Mouse (Mus musculus): ENCODE data around the gene Cdc42ep3. TPM values are rescaled to one million over a fixed set of nuclear protein-coding genes. Genes with fewer than 3 reads are reported as not detected.

Gene Cdc42ep3
- polyA plus RNA-seq, 2 experiments from 2014 or later: 32.2 to 35.2 TPM

- no peak for ATAC-seq
Measured at GRCm38 (mm10) chr17:79343334-79343946, 11.5 kb downstream of the Cdc42ep3 start.

GRCm38 (mm10) chr17:79342639-79343333, 12.1 kb downstream of the Cdc42ep3 start:
- ATAC-seq: no peak

GRCm38 (mm10) chr17:79341946-79342470, 12.9 kb downstream of the Cdc42ep3 start:
- no peak for ATAC-seq

DNA sequence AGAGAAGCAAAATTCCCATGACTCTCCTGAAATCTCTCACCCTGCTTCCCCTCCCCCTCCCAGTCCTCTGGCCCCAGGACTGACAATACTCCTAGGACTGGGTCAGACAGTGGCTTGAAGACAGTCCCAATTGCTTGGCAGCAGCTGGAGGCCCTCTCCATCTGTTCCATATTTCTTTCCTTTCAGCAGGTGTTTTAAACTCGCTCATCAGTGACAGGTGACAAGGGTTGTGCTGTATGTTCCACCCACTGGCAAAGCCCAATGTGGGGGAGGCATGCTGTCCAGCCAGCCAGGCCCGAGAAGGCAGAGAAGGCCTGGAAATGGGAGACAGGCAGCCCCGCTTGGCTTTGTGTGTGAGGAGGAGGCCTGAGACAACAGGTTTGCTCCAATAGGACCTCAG, 17.4 kb downstream of the Cdc42ep3 start:
- ATAC-seq: no peak

DNA sequence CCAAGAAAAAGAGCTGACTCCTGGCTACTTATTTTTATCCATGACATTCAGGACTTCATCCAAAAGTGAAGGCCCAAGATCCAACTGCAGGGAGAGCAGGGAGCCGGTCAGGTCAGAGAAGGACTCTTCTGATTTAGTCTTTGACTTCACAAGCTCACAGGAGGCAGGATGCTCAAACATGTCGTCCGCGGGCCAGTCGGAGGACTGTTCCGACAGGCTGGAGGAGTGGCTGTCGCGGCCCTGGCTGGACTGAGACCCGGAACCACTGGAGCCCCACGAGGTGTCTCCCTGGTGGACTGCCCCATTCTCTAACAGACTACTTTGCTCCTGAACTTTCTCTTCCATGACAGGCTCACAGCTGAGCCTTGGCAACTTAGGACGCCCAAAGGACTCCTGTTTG, 20.2 kb downstream of the Cdc42ep3 start:
- ATAC-seq: no peak

DNA sequence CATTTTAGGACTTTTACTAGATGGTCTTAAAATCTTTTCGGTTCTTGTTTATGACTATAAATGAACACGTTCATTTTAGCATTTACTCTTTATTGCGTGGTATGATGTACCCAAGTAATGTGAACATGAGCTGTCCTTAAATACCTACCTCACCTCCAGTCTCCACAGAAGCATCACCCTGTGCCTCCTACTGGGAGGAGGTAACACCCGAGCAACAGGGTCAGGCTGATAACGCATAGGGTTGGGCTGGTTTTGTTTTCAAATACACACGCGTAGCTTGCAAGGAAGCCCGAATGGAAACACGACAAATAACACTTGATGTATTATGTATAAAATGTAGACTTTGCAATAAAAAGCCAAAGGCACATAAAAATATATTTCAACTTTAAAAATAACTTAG, 21.2 kb downstream of the Cdc42ep3 start:
- no peak for ATAC-seq

DNA sequence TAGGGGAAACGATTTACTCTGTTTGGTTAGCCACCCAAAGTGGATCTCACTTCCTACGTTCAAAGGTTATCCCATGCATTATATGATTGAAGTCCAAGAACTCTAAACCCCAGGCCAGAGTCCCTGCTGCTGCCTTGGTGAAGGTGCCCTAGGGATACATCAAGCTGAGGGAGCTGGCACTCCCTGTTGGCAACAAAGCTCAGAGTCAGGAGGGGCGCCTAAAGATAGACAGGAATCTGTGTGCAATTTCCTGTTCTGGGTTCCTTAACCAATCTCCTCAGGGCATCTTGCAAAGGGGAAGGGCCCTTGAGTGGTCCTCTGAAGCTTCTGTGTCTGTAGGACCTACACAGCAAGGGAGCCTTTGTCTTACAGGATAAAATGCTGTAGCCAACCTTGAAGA, 22.0 kb downstream of the Cdc42ep3 start:
- ATAC-seq: no peak

- ATAC-seq: no peak
Measured at GRCm38 (mm10) chr17:79330397-79330796, 24.5 kb downstream of the Cdc42ep3 start.

DNA sequence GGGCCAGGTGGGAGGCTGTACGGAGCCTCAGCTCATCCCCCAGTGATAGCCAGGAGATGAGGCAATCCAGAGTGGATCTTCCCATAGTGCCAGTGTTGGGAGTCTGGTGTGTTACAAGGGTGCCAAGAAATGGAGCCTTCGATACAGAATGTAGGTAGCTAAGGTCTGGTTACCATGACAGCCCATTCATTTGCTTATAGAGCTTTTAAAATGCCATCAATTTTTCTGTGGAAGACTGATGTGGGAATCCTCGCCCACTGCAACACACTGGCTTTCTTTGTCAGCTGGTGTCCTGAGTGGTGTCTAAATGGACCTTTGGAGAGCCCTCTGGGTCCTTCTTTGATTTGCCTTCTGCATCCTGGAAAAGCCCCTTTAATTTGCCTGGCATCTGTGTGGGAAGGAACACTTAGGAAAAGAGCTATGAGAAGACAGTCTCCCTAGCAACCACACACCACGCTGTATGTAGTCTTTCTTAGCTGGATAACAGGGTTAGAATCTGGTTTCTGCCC, 28.0 kb downstream of the Cdc42ep3 start:
- no peak for ATAC-seq

GRCm38 (mm10) chr17:79317085-79317751, 37.7 kb downstream of the Cdc42ep3 start:
- ATAC-seq: no peak

DNA sequence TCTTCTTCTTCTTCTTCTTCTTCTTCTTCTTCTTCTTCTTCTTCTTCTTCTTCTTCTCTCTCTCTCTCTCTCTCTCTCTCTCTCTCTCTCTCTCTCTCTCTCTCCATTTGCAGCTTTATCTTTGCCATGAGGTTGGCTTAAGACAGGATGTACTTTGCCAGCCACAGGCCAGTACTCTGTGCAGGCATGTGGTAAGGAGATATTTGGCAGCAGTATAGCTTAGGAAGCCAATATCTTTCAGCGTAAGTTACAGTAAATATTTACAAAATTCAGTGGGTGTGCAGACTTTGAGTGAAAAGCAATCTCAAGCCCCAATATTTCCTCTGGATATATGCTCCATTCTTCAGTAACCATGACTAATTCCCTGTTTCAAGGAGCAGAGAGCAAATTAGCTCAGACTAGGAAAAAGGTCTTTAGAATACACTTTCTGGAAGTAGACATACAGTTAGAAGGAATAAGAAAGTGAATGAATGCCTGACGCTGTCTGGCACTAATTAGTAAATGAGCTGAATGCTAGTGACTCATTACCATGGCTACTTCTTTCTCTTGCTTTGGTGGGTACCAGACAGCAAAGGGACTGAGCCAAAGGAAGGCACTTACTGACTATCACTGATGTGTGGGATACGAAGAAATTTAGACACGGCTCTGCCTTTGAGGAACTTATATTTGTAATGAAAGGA, 39.3 kb downstream of the Cdc42ep3 start:
- ATAC-seq: no peak

GRCm38 (mm10) chr17:79310465-79310864, 44.4 kb downstream of the Cdc42ep3 start:
- ATAC-seq: no peak

DNA sequence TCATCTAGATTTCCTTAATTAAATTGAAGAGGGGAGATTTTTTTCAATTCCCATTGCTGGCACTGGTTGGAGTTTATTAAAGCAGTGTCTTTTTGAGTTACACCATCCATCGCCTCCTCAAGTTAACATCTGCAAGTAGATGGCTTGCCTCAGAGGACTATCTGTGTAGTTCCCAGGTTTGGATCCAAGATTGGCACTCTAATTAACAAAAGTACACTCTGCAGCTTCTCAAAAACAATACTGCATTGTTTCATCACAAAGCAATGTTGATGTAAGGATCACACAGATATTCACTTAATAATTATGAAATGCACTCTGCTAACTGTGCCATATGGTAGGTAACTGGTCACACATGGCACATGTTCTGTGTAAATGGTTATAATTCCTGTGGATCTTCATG, 45.4 kb downstream of the Cdc42ep3 start:
- no peak for ATAC-seq

GRCm38 (mm10) chr17:79305644-79306043, 49.2 kb downstream of the Cdc42ep3 start:
- no peak for ATAC-seq

GRCm38 (mm10) chr17:79303744-79304497, 51.0 kb downstream of the Cdc42ep3 start:
- ATAC-seq: no peak

- no peak for ATAC-seq
Measured at GRCm38 (mm10) chr17:79303238-79303637, 51.7 kb downstream of the Cdc42ep3 start.

GRCm38 (mm10) chr17:79299925-79300324, 55.0 kb downstream of the Cdc42ep3 start:
- no peak for ATAC-seq

GRCm38 (mm10) chr17:79298968-79299367, 55.9 kb downstream of the Cdc42ep3 start:
- ATAC-seq: no peak

GRCm38 (mm10) chr17:79295926-79296325, 59.0 kb downstream of the Cdc42ep3 start:
- ATAC-seq: no peak

DNA sequence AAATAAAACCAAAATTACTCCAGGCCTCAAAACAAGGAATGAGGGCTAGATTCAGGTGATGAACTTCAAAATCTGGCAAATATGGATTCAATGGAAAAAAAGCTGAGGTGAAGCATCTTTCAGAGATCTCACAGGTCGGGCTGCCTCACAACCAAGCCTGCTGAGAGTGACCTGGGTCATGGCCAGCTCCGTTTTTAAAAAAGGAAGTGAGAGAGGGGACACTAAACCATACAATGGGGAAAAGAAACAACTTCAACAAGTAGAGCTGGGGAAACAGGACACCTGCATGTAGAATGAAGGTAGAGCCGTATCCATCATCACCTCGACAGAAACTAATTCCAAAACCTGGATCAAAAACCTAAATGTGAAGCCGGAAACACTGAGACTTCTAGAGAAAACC, 63.2 kb downstream of the Cdc42ep3 start:
- ATAC-seq: no peak

DNA sequence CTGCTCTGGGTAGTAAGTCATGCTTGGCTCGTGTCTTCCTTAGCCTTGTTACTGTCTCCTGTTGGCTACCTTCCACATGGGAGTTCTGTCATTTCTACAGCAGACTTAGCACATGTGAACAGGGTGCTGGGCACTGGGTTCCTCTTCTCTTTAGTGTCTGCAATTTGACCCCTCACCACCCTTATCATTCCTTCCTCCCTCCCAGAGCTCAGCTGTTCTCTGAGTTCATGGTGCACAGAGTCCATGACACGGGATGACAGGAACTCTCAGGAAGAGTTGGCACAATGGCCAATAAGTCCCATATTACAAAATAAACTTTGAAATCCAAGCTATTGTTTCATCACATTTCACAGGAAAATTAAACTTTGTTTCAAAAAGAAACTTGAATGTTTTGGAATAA, 64.2 kb downstream of the Cdc42ep3 start:
- ATAC-seq: no peak

DNA sequence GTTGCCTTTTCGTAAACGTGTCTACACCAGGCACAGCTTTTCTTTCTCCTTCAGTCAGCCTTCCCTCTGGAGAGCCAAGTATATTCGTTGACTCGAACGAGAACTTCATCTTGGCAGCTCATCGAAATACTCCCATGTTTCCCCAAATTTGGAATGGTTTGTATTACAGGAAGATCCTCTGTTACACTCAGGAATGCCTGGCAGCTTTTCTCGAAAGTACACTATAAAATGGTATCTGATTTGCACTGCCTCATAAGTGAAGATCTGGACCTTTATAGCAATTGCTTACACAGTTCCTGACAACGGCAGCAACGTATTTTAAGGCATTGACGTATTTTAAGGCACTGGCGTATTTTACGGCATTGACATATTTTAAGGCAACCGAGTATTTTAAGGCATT, 67.6 kb downstream of the Cdc42ep3 start:
- ATAC-seq: no peak
